Mouse (Mus musculus): ENCODE results near the gene Pkdrej.

DNA sequence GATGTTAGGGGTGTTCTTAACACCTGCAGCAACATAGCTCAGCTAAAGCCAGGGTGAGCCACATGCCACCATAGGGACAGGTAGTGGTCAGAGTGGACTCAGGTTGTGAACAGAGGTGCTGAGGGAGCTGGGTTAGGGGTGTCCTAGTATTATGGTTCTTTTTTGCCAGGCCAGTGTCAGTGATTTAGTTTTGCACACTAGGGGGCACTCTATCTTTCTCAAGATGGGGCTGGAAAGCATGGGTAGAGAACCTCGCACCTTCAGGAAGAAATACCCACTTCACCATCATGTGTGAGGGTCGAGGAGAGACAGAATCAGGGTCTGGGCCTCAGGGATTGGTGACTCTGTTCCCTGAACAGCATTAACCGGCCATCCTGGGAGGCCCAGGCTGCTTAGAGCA, 13.8 kb upstream of the Pkdrej start:
- TF ChIP-seq TAL1 (IDR thresholded peaks at IDR 0.05; ENCODE audit: low read length) (no peak), GATA1 (IDR thresholded peaks at IDR 0.05; ENCODE audit: low read length) (no peak)

All from erythroblast, embryonic 14.5 days (primary cell).